Mouse (Mus musculus) retina, postnatal 7 days (tissue): ENCODE measurements at regions not wholly inside any gene's neighbourhood (a gene's known extent, or its start where the extent isn't known, plus 50 kb on each side); places are given as distances from the start of the nearest gene placed in this dataset.
"Not testable (repeated sequence)": the region's sequence is repeated elsewhere in the genome, so short reads cannot be mapped to it uniquely, and the experiment has no call there.

Experiments
- DNase-seq: peaks from one replicate; pipeline ENCODE4 v3.0.0-alpha.2; 2012; ENCODE audit warnings: low read depth, low spot score

GRCm38 (mm10) chr9:78769168-78769567, 153.8 kb downstream of the Cd109 start:
- peak; percentile 19 for DNase-seq

DNA sequence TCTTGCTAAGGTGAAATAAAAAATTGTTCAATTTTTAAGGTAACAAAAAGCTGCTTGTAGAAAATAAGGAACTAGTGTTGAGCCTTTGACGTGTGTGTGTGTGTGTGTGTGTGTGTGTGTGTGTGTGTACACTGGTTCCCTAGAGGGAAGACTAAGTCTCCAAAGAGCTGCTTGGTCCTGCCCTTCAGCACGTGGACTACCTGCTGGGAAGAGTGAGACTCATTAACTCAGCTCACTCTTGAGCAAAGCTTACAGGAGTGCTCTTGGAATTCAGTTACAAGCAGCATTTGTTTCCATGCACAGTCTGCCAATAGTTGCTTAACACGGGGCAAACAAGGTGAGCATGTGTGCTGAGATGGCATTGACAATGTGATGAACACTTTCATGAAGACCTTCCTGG, 158.6 kb downstream of the Cd109 start:
- no peak for DNase-seq

- DNase-seq: peak; percentile 21
These were observed 160.1 kb downstream of the Cd109 start for GRCm38 (mm10) chr9:78775462-78775861.

- DNase-seq: no peak
These were observed 165.2 kb downstream of the Cd109 start for GRCm38 (mm10) chr9:78780595-78780994.

GRCm38 (mm10) chr9:78782297-78782696, 167.0 kb downstream of the Cd109 start:
- DNase-seq: no peak

- no peak for DNase-seq
These were observed 167.5 kb downstream of the Cd109 start for GRCm38 (mm10) chr9:78782860-78783259.

- peak; percentile 29 for DNase-seq
These were observed 172.5 kb downstream of the Cd109 start for GRCm38 (mm10) chr9:78787866-78788265.

GRCm38 (mm10) chr9:78789703-78790102, 174.4 kb downstream of the Cd109 start:
- no peak for DNase-seq

DNA sequence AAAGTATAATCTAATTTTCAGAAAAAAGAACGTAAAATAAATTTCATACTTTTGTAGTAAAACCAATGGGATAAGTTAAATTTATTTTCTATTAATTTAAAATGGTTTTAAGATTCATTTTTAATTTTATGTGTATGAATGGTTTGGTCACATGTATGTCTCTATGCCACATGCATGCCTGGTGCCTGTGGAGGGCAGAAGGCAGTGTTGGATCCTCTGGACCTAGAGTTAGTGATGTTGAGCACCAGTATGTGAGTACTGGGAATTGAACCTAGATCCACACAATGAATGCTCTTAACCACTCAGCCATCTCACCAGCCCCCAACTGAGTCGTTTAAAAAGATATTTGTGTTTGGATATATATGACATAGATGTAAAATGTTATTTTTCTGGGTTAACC, 174.8 kb downstream of the Cd109 start:
- DNase-seq: no peak

DNA sequence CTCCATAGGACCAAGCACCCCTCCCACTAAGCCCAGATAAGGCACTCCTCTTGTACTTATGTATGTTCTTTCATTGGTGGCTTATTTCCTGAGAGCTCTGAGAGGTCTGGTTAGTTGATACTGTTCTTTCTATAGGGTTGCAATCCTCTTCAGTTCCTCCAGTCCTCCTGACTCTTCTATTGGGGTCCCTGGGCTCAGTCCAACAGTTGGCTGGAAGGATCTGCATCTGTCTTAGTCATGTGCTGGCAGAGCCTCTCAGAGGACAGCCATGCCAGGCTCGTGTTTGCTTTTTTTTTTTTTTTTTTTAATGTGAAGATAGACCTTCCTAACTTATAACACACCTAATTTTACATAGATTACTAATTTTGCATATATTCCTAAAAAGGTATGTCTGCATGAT, 180.5 kb downstream of the Cd109 start:
- DNase-seq: no peak

DNA sequence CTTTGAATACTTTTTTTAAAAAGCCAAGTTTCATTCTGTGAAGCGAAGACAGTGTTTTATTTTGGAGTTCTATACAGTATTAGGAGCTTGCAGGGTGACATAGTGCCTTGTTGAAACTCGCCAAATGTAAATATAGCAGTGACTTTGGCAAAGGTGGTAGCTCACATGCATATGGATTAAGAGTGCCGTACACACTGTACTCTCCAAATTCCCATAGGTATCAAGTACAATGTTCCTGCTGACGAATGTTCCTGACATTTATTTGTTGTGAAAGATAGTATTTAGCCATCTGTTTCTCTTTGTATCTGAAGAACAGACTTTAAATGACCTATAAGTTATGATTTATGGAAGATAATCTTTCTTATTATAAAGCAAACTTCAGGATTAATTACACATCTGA, 201.9 kb downstream of the Cd109 start:
- DNase-seq: no peak

- DNase-seq: not testable (repeated sequence)
These were observed 206.3 kb downstream of the Cd109 start for GRCm38 (mm10) chr9:78821554-78822212.

GRCm38 (mm10) chr9:78844969-78845683, 229.8 kb downstream of the Cd109 start:
- DNase-seq: no peak

- DNase-seq: no peak
These were observed 230.8 kb downstream of the Cd109 start for GRCm38 (mm10) chr9:78846110-78846509.

DNA sequence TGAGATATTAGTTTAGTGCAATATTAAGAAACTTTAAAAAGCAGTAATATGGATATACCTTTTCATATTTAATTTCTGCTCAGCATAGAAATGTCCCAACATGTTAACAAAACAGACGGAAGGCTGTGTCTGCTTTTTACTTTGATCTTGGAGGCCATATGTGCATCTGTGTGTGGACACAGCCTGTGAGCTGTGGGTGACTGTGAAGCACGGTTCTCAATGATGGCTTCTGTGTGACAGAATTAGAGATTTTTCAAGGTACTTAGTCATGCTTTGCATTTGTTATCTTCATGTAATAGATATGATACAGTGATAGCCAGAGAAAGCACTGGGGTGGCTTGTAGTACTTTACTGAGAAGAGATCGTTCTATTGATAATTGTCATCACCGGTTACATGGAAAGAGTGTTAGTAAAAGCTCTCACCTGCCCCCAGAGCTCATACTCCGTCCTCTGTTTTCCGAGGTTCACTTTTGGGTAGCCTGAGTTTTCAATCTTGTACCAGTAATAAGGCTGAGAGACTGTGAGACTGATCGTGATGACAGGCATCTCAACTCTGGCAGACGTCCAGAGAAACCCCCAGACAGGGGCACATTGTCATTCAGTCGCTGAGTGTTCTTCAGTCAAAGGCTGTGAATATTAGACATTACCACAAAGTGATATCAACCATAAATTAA, 232.7 kb downstream of the Cd109 start:
- no peak for DNase-seq

DNA sequence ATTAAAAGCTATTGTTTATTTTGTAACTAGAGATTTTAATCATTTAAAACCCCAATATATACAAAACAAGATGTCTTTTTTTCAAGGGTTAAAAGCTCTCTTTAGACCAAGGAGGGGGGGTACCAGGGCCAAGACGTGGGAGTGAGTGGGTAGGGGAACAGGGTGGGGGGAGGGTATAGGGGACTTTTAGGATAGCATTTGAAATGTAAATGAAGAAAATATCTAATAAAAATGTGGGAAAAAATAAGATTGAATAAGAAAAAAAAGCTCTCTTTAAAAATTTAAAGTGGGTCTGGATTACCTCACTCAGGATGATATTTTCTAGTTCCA, 233.2 kb downstream of the Cd109 start:
- DNase-seq: not testable (repeated sequence)

DNA sequence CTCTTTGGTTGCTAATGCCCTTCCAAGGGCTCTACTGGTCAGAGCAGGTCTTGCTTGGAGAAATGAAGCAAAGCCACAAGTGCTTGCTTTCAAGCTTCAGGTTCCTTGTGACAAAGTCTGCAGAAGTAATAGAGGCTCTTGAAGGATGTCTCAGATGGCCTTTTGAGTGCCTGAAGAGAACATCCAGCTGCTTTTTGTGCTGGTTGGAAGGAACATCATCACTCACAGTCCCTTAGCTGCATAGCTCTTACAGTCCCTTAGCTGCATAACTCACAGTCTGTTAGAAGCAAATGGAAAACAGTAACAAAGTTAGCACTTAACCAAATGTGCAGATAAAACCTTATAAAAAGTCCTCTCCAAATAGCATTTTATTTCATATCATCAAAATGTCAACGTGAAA, 241.6 kb downstream of the Cd109 start:
- DNase-seq: no peak

DNA sequence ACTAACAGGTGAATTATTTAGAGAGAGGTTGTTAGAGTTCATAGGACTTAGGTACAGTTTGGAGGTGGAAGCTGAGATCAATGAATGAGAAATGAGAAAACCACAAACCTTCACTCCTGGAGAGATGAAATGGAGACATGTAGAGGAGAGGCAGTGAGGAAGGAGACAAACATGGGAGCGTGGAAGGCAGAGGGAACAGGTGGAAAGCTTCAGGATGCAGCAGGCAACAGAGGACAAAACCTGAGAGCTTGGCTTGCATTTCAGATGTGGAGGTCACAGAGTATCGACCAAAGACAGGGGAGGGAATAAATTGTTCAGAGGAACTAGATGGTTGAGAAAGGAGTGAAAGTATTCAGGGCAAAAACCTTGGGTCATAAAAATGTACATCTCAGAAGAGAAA, 244.6 kb downstream of the Cd109 start:
- no peak for DNase-seq

- DNase-seq: no peak
These were observed 257.2 kb downstream of the Cd109 start for GRCm38 (mm10) chr9:78872561-78872960.

GRCm38 (mm10) chr9:78879955-78880642, 264.8 kb downstream of the Cd109 start:
- DNase-seq: no peak

GRCm38 (mm10) chr9:78880643-78881306, 265.4 kb downstream of the Cd109 start:
- no peak for DNase-seq

DNA sequence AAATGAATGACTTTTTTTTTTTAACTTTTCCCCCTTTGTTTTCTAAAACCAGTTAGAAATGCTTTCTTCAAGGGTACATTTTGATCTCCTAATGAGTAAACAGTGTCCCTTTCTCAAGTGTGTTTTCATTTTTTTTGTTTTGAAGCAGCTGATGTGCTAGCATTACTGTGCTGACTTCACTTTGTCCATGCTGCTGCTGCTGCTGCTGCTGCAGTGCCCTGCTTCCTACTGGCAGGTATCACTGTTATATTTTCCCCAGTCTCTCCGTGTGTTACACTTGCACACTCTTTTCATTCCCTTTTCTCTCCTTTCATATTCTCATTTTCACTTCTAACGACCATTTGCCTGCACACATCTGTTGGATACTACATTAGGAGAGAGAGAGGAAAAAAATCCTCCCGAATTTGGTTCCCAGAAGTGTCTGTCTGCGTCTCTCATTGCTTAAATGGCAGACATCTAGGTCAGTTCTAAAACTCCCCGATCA, 266.0 kb downstream of the Cd109 start:
- DNase-seq: no peak
